Mouse (Mus musculus) activated CD4-positive, CD25-positive, alpha-beta regulatory T cell, adult 9 weeks (primary cell): Measurements from ENCODE around the gene Alg2. TPM values are rescaled to one million over a fixed set of nuclear protein-coding genes. Genes with fewer than 3 reads are reported as not detected.

Experiments
- polyA plus RNA-seq: library from polyadenylated mRNA; unstranded; fragments of 100-300 nt; shearing (Covaris generic); gene quantifications from one replicate; pipeline ENCODE4 v1.2.1, GENCODE M21; 2017

Gene Alg2
- 17.8 TPM for polyA plus RNA-seq

DNA sequence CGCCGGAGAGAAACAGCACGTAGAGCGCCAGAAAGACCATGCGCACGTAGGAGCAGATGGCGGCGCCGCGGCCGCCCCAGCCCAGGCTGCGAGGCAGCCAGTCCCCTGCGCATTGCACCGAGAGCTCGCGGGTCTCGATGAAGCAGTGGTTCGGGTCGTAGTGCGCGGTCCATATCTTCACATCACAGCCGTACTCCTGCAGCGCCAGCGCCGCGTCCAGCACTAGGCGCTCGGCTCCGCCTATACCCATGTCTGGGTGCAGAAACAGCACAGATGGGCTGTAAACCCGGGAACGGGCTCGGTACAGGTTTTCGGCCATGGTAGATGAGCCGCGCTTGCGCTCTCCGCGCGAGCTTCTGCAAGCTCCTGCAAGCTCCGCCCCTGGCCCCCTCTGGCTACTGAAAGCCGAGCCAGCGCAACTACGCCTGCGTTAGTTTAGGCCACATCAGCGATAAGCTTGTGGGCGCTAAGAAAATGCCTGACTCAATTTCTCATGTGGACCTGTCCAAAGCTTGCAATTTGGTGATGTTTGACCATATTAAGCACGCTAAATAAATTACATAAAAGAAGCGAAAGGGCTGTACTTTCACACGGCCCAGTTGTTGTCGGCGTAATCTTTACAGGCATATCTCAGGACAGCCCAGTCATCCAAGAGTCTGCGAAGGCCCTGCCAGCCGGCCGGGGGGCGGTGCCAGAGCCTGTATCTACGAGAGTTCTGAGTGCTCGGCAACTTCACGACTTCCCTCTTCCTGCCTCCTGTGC is at the start of gene Alg2, which contains the start of gene Sec61b:
Gene Alg2, minus strand, starts transcription at position 366 of the 762 bp plus-strand sequence.
Gene Sec61b, plus strand, starts transcription at position 691 of the 762 bp plus-strand sequence.

Other genes starting within 250 kb of the Alg2 start
- 70.4 TPM for gene Tgfbr1, start 121.1 kb downstream of the Alg2 start, polyA plus RNA-seq
- 255 TPM for gene Sec61b, start 325 bp upstream of the Alg2 start, polyA plus RNA-seq